Mouse (Mus musculus): ENCODE measurements at regions not wholly inside any gene's neighbourhood (a gene's known extent, or its start where the extent isn't known, plus 50 kb on each side); places are given as distances from the start of the nearest gene placed in this dataset.
A peak's percentile ranks its signal among the peaks of the same experiment; 100 is the strongest.
"Not testable (repeated sequence)": the region's sequence is repeated elsewhere in the genome, so short reads cannot be mapped to it uniquely, and the experiment has no call there.

- ATAC-seq (ENCODE audit: low TSS enrichment), result no peak
Observed at GRCm38 (mm10) chr2:166516261-166516660, 197.4 kb downstream of the Prex1 start.

GRCm38 (mm10) chr2:166514664-166515063 lies 199.0 kb downstream of the Prex1 start:
- no peak for ATAC-seq (ENCODE audit: low TSS enrichment)

- ATAC-seq (ENCODE audit: low TSS enrichment), result no peak
Observed at GRCm38 (mm10) chr2:166512488-166512887, 201.1 kb downstream of the Prex1 start.

GRCm38 (mm10) chr2:166511477-166511876 lies 202.2 kb downstream of the Prex1 start:
- not testable (repeated sequence) for ATAC-seq (ENCODE audit: low TSS enrichment)

GRCm38 (mm10) chr2:166510776-166511175 lies 202.9 kb downstream of the Prex1 start:
- ATAC-seq (ENCODE audit: low TSS enrichment), result no peak

GRCm38 (mm10) chr2:166509591-166509990 lies 204.0 kb downstream of the Prex1 start:
- ATAC-seq (ENCODE audit: low TSS enrichment), result no peak

- no peak for ATAC-seq (ENCODE audit: low TSS enrichment)
Observed at GRCm38 (mm10) chr2:166508656-166509420, 204.8 kb downstream of the Prex1 start.

GRCm38 (mm10) chr2:166505309-166505708 lies 208.3 kb downstream of the Prex1 start:
- ATAC-seq (ENCODE audit: low TSS enrichment), result 0 out of 2 replicates have a peak, but pooled peaks have one; percentile 38

GRCm38 (mm10) chr2:166503666-166504065 lies 210.0 kb downstream of the Prex1 start:
- ATAC-seq (ENCODE audit: low TSS enrichment), result no peak

- no peak for ATAC-seq (ENCODE audit: low TSS enrichment)
Observed at GRCm38 (mm10) chr2:166492895-166493294, 220.7 kb downstream of the Prex1 start.

- no peak for ATAC-seq (ENCODE audit: low TSS enrichment)
Observed at GRCm38 (mm10) chr2:166492421-166492820, 221.2 kb downstream of the Prex1 start.

- no peak for ATAC-seq (ENCODE audit: low TSS enrichment)
Observed at GRCm38 (mm10) chr2:166491861-166492260, 221.8 kb downstream of the Prex1 start.

GRCm38 (mm10) chr2:166489041-166489872 lies 224.4 kb downstream of the Prex1 start:
- no peak for ATAC-seq (ENCODE audit: low TSS enrichment)

- no peak for ATAC-seq (ENCODE audit: low TSS enrichment)
Observed at GRCm38 (mm10) chr2:166487688-166488087, 225.9 kb downstream of the Prex1 start.

GRCm38 (mm10) chr2:166485788-166486187 lies 227.8 kb downstream of the Prex1 start:
- ATAC-seq (ENCODE audit: low TSS enrichment), result no peak

GRCm38 (mm10) chr2:166485361-166485760 lies 228.3 kb downstream of the Prex1 start:
- ATAC-seq (ENCODE audit: low TSS enrichment), result no peak

- no peak for ATAC-seq (ENCODE audit: low TSS enrichment)
Observed at GRCm38 (mm10) chr2:166483617-166484319, 229.9 kb downstream of the Prex1 start.

GRCm38 (mm10) chr2:166482720-166483616 lies 230.7 kb downstream of the Prex1 start:
- ATAC-seq (ENCODE audit: low TSS enrichment), result peak; percentile 77

- no peak for ATAC-seq (ENCODE audit: low TSS enrichment)
Observed at GRCm38 (mm10) chr2:166481774-166482173, 231.9 kb downstream of the Prex1 start.

- no peak for ATAC-seq (ENCODE audit: low TSS enrichment)
Observed at GRCm38 (mm10) chr2:166481362-166481761, 232.3 kb downstream of the Prex1 start.

- ATAC-seq (ENCODE audit: low TSS enrichment), result no peak
Observed at GRCm38 (mm10) chr2:166480883-166481282, 232.7 kb downstream of the Prex1 start.

Data from frontal cortex, adult (tissue).